Mouse (Mus musculus) E14TG2a.4 (cell line): Measurements from ENCODE around the gene Krt18.
"Not testable (repeated sequence)": the region's sequence is repeated elsewhere in the genome, so short reads cannot be mapped to it uniquely, and the experiment has no call there.

ENCODE experiments used
- H3K27me3 ChIP-seq: 2 replicates; pipeline ENCODE4 v1.6.1; 2014; ENCODE audit warnings: low read length, control low read depth; ENCODE audit not compliant: insufficient read depth
- H3K36me3 ChIP-seq: 2 replicates; pipeline ENCODE4 v1.6.1; 2014; ENCODE audit warnings: low read length, control low read depth; ENCODE audit not compliant: insufficient read depth
- H3K4me1 ChIP-seq: replicated peaks from 2 replicates; pipeline ENCODE4 v1.6.1; 2014; ENCODE audit warnings: low read depth, low read length, control low read depth
- H3K4me3 ChIP-seq: replicated peaks from 2 replicates; pipeline ENCODE4 v1.5.1; 2014; ENCODE audit warnings: mild to moderate bottlenecking, low read length
- H3K9me3 ChIP-seq: 2 replicates; pipeline ENCODE4 v1.6.1; 2014; ENCODE audit warnings: low read length, control low read depth
- CTCF ChIP-seq: conservative IDR thresholded peaks from 2 replicates; pipeline ENCODE4 v1.5.1; 2014; ENCODE audit warnings: low read length
- NANOG ChIP-seq: IDR thresholded peaks from 2 replicates; pipeline ENCODE4 v1.6.1; 2014; ENCODE audit warnings: borderline replicate concordance, low read length, mixed read lengths
- POU5F1 ChIP-seq: IDR thresholded peaks from 2 replicates; pipeline ENCODE4 v1.6.1; 2014; ENCODE audit warnings: low read length, borderline replicate concordance

Gene Krt18

DNA sequence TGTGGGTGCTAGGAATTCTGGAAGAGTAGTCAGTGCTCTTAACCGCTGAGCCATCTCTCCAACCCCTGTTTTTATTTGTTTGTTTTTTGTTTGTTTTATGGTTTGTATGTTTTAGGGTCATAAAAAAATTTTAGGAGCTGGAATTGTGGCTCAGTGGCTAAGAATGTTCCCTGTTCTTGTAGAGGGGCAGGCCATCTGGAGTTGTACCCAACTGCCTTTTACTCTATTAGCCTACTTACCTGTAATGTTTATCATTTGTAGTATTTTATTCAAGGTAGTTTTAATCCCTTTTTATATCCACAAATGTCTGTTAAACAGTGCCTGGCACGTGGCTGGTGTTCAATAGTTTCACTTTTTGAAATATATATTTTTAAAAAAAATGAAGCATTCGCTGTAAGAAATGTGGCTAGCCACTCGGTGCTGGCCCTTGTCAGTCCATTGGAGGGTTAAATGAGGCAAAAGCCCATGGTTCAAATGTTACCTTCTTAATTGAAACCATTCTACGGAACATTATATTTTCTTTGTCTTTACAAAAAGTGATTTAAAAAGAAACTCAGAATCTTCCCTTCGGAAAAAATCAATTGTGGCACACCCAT, 45.1 kb downstream of the Krt18 start:
- Histone ChIP-seq H3K4me1 (peaks cover 47% of the 10 kb centered on the region), H3K27me3 (0 out of 2 replicates have a peak, but pooled peaks cover 2% of the 10 kb centered on the region), H3K9me3 (no peaks in the 10 kb centered on the region), H3K4me3 (peak overlapping the region; percentile 99), H3K36me3 (peaks cover 29% of the 10 kb centered on the region)
- no peak for TF ChIP-seq NANOG
- TF ChIP-seq POU5F1, result no peak
- TF ChIP-seq CTCF, result no peak

DNA sequence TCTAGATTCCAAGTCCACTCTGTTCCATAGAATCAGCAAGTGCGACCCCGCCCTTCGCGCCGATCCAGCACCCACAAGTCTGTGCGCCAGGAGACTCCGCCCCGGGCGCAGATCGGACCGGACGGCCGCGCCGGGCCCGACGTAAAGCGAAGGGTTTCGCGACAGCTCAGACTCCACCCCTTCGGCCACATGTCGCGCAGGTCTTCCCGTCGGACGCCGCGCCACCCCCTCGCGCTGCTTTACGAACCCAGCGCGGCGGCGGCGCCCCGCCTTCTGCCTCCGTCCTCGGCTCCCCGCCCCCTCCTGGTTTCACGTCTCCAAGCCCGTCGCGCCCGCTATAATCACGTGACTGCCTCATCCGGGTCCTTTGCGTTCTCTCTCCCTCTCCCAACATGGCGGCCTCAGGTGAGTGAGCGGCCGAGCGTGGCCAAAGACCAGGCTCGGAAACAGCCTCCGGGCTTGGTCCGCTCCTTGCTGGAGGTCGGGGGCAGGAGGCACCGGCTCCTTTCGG, 45.6 kb downstream of the Krt18 start, which contains the start of gene Eif4b:
Eif4b (plus strand) TSS at position 215 of the 511 bp plus-strand sequence.
- Histone ChIP-seq H3K9me3 (no peaks in the 10 kb centered on the region), H3K4me1 (peaks cover 52% of the 10 kb centered on the region), H3K36me3 (peaks cover 33% of the 10 kb centered on the region), H3K4me3 (peak within 1 kb of the TSS; percentile 99), H3K27me3 (0 out of 2 replicates have a peak, but pooled peaks cover 2% of the 10 kb centered on the region)
- no peak for TF ChIP-seq POU5F1
- no peak for TF ChIP-seq CTCF
- no peak for TF ChIP-seq NANOG

DNA sequence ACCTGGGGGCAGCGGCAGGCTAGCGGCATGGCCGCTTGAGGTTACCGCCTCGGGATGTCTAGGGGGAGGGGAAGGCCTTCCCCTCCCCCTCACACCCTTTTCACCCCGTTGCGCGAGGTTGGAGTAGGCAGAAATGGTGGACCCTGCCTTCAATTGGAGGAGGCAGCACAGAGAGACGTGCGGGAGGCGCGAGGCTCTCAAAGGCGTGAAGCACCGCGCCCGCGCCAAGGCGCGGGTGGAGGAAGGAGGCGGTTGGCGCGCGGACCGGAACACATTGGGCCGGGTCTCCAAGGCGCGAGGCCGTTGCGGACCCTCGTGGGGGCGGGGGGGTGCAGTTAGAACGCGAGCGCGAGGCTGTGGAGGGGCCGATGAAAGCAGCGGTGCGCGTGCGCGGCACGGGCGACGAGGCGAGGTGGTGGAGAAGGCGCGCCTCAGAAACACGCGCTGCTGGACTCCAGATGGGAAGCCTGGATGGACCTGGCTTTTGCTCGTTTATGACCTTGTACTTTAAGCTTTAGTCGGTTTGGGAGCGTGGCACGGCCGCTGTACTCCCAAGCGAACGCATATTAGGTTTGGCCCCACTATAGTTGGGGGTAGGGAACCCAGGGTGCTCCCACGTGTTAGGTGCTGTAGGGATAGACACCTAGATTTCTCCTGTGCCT, 46.2 kb downstream of the Krt18 start:
- Histone ChIP-seq H3K9me3 (no peaks in the 10 kb centered on the region), H3K36me3 (peaks cover 39% of the 10 kb centered on the region), H3K27me3 (no peaks in the 10 kb centered on the region), H3K4me1 (peaks cover 58% of the 10 kb centered on the region), H3K4me3 (peak overlapping the region; percentile 99)
- TF ChIP-seq CTCF (no peak), POU5F1 (no peak), NANOG (no peak)

- Histone ChIP-seq H3K27me3 (no peaks in the 10 kb centered on the region), H3K4me1 (peaks cover 65% of the 10 kb centered on the region), H3K4me3 (peak overlapping the region; percentile 99), H3K36me3 (peaks cover 48% of the 10 kb centered on the region), H3K9me3 (no peaks in the 10 kb centered on the region)
- no peak for TF ChIP-seq NANOG
- no peak for TF ChIP-seq POU5F1
- no peak for TF ChIP-seq CTCF
Observed at GRCm38 (mm10) chr15:102074876-102075585, 47.1 kb downstream of the Krt18 start.

GRCm38 (mm10) chr15:102077111-102077677, 49.2 kb downstream of the Krt18 start:
- Histone ChIP-seq H3K4me1 (peaks cover 74% of the 10 kb centered on the region), H3K9me3 (no peaks in the 10 kb centered on the region), H3K36me3 (peaks cover 69% of the 10 kb centered on the region), H3K4me3 (peak overlapping the region; percentile 99), H3K27me3 (no peaks in the 10 kb centered on the region)
- TF ChIP-seq POU5F1, result no peak
- TF ChIP-seq CTCF, result no peak
- no peak for TF ChIP-seq NANOG

DNA sequence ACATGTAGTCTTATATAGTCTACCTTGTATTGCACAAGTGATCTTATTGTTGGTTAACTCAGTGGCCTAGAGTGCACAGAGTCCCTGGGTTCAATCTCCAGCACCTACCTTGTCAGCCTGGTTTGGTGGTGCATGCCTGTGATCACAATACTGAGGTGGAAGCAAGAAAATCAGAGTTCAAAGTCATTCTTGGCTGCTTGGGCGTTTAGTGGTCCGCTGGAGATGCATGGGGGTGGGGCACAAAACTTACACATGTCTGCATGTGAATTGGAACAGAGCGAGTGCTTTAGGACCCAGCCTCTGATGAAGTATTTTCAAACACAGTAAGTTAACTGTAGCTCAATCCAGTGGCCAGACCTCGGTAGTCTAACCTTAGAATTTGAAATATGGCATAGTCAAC, 51.2 kb downstream of the Krt18 start:
- Histone ChIP-seq H3K27me3 (no peaks in the 10 kb centered on the region), H3K4me3 (peak overlapping the region; percentile 35), H3K4me1 (peaks cover 89% of the 10 kb centered on the region), H3K36me3 (peaks cover 90% of the 10 kb centered on the region), H3K9me3 (no peaks in the 10 kb centered on the region)
- TF ChIP-seq CTCF, result no peak
- TF ChIP-seq POU5F1, result no peak
- no peak for TF ChIP-seq NANOG

- not testable (repeated sequence) for H3K9me3 ChIP-seq, H3K27me3 ChIP-seq
- TF ChIP-seq CTCF, result 0 out of 2 replicates have a peak, but pooled peaks have one; percentile 3
- Histone ChIP-seq H3K36me3 (peaks cover 93% of the 10 kb centered on the region), H3K4me1 (peaks cover 96% of the 10 kb centered on the region), H3K4me3 (peak overlapping the region; percentile 35)
Observed at GRCm38 (mm10) chr15:102079924-102080323, 51.9 kb downstream of the Krt18 start.

- H3K4me3 ChIP-seq, result peak overlapping the region; percentile 35
- H3K36me3 ChIP-seq, result peaks cover 93% of the 10 kb centered on the region
- peaks cover 96% of the 10 kb centered on the region for H3K4me1 ChIP-seq
- H3K9me3 ChIP-seq, result no peaks in the 10 kb centered on the region
- no peaks in the 10 kb centered on the region for H3K27me3 ChIP-seq
- TF ChIP-seq NANOG (no peak), POU5F1 (no peak), CTCF (no peak; the same call in none of the 2 replicates)
Observed at GRCm38 (mm10) chr15:102080429-102080828, 52.4 kb downstream of the Krt18 start.
